Mouse (Mus musculus) cerebellum, adult 8-10 months (tissue): ENCODE measurements around the gene Gm9774.

Experiments
- DNase-seq: peaks from one replicate; pipeline ENCODE4 v3.0.0; 2022

The Gm9774 gene

DNA sequence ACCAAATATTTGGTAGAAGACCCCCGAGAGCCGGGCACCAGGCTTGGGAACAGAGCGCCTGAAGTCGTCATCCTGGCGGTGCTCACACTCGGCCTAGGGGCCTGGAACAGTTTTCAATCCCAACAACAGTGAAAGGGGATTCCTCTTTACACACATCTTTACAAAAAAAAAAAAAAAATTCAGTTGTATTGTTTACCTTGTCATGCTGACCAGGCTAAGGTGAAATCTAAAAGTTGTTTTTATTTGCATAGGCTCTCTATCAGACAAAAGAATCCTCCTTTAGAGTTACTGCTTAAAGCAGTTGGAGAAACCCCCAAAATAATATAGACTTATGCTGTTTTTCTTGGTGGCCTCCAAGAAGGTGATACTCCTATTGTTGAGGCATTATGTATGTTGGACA lies at the start of gene Gm9774:
Gene Gm9774 (minus strand): TSS at position 101 of the 400 bp plus-strand sequence.
- DNase-seq, result no peak

DNA sequence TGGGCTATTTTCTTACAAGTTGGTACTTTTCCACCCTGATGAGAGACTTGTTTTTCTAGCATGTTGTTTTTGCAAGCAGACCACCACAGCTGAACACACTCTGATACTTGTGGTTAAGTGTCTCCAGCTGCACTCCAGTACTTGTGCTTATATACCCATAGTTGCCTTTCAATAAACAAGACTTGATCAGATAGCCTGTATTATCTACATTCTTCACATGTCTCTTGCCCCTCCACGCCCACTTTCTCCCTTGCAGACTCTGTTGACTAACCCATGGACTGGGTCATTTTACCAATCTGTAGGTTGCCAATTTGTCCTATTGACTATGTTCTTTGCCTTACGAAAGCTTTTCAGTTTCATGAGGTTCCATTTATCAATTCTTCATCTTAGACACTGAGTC lies 40.9 kb upstream of the Gm9774 start:
- no peak for DNase-seq

DNA sequence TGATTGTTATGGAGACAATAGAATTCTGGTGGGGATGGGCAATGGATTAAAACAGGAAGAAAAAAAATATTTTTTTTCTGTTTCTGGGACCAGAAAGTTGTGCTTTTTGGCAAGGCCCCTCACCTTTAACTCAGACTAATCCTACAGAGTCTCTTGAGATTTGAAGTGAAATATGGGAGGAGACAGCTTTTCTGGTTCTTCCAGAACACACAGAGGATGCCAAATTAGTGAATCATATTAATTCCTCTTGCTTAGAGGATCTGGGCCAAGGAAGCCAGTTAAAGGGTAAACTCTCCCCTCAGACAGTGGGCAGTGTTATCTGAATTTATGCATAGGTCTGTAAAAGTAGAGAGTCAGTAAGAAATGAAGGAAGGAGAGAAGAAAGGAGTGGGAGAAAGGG lies 38.2 kb upstream of the Gm9774 start:
- no peak for DNase-seq

- no peak for DNase-seq
Observed at GRCm38 (mm10) chr3:92466576-92466975, 37.4 kb upstream of the Gm9774 start.

GRCm38 (mm10) chr3:92458620-92459019 lies 29.4 kb upstream of the Gm9774 start, which contains the start of gene Sprr3:
Gene Sprr3, minus strand, starts transcription at chr3:92458720.
- DNase-seq, result no peak

DNA sequence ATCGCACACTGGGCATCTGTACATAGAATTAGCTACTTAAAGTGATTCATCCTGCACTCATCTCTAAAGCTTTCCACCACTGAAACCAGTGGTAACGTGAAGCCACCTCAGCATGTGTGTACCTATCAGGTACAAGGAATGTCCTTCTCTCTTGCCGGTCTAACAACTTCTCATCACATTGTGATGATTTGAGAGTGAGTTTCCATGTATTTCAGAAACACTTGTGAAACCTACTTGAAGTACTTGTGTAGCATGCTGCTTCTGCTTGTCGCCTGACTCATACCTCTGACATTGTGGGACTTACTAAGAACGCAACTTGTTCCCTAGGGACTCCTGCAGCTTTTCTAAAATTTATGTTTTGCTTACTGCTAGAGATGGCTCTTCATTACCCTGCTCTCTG lies 25.9 kb upstream of the Gm9774 start:
- DNase-seq, result no peak

GRCm38 (mm10) chr3:92440177-92440576 lies 11.0 kb upstream of the Gm9774 start:
- DNase-seq, result no peak

DNA sequence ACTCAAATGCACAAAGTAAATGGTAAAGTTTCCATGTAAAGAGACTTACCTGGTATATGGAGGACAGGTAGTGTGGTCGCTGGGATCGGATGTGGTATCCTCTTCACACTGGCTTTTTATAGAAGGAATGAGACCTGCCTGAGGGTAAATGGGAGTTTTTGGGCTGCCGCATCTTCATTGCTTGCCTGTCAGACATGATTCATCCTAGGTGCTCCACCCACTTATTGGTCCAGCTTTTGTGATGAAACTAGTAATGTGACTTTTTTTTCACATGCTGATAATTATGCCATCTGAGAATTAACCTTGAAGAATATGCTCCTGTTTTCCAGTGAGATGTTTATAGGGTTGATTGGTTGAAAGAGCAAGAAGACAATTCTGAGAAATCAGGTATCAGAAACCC lies 9.5 kb upstream of the Gm9774 start, which contains the start of gene Sprr1b:
Gene Sprr1b (minus strand): TSS at position 101 of the 400 bp plus-strand sequence.
- no peak for DNase-seq

GRCm38 (mm10) chr3:92432282-92432681 lies 3.1 kb upstream of the Gm9774 start, which contains the start of gene Sprr2k:
Gene Sprr2k, plus strand, starts transcription at chr3:92432582.
- no peak for DNase-seq

- DNase-seq, result no peak
Observed at GRCm38 (mm10) chr3:92417782-92418181, 11.4 kb downstream of the Gm9774 start, which contains the start of gene Sprr2j-ps. Gene Sprr2j-ps, plus strand, starts transcription at chr3:92418082.

GRCm38 (mm10) chr3:92407691-92408090 lies 21.5 kb downstream of the Gm9774 start, which contains the start of gene Sprr2i:
Gene Sprr2i, plus strand, starts transcription at chr3:92407991.
- no peak for DNase-seq

GRCm38 (mm10) chr3:92394301-92394700 lies 34.9 kb downstream of the Gm9774 start:
- no peak for DNase-seq

- DNase-seq, result no peak
Observed at GRCm38 (mm10) chr3:92385385-92385784, 43.8 kb downstream of the Gm9774 start, which contains the start of gene Sprr2h. Gene Sprr2h, plus strand, starts transcription at chr3:92385685.
